Mouse (Mus musculus) kidney, postnatal 4 days (tissue): ENCODE results near the gene Maml2.
A peak's percentile ranks its signal among the peaks of the same experiment; 100 is the strongest.
"Not testable (repeated sequence)": the region's sequence is repeated elsewhere in the genome, so short reads cannot be mapped to it uniquely, and the experiment has no call there.

Experiments used
- DNase-seq, 2 experiments: peaks; one replicate each; pipeline ENCODE4 v3.0.0; 2021; ENCODE audit warnings: mixed read lengths in 2 of 2

Gene Maml2

DNA sequence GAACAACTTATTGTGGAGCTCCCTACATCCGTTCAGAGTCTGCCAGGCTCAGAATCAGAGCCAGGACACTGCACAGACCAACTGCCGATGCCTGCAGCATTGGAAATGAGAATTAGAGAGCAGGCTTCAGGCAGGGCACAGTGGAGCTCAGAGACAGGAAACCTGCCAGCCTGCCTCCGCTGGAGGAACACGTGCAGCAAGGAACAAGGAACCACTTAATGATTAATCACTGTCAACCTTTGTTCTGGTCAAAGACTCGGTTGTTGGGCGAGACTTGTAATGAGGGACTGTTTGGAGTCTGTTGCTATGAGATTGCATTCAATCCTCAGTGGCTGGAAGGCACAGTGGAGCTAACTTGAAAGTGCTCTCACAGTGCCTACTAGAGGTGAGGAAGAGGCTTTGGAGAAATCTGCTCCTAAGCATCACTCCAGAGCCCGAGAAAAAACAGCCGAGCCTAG lies 383.9 kb downstream of the Maml2 start:
- peak; percentile 60 to 76 for DNase-seq

DNA sequence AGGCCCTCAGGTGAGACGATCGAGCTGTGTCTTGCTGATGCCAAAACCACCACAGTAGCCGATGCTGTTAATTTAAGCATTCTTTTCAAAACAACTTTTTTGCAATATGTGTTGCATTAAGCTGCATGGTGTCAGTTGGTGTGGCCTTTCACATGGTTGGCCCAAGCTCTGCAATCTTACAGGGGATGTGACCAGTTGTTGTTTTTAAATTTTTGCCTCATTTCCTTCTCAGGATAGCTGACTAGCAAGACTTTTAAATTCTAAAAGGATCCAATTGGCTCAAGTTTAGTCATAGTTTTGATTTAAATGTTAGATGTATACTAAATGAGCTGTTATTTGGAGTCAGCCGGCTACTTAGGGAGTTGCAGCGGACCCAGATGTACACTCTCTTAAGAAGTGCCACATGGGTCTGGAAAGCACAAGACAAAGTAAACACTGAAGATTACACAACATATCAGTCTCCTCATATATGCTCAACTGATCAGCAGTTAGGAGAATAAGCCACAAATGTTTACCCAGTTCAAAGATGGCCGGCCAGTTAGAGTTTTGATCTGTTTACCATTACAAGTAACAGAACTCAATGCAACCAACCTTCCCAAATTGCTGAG lies 386.7 kb downstream of the Maml2 start:
- DNase-seq, result no peak

DNA sequence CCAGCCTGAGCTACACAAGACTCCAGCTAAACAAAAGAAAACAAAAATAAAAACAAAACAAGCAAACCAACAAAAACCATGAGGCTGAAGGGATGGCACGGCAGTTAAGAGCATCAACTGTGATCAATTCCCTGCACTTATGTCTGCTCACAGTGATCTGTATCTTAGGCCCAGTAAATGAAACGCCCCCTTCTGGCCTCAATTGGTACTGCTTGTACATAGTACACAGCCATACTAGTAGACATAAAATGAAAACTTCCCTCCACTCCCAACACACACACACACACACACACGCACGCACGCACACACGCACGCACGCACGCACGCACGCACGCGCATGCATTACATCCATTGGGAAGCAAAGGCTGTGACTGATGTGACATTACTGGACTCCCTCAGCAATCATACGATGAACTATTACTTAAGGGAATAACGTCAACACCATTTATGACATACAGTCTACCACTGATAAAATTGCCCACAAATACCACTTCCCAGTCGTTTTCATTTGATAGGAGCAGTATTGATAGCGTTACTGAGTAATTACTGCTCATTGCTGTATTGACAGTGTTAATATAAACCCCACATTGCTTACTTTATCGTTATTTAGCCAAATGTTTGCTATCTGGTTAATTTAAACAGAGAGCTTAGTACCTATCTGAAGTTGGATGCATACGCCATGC lies 389.4 kb downstream of the Maml2 start:
- DNase-seq, result peak; percentile 22 to 24

DNA sequence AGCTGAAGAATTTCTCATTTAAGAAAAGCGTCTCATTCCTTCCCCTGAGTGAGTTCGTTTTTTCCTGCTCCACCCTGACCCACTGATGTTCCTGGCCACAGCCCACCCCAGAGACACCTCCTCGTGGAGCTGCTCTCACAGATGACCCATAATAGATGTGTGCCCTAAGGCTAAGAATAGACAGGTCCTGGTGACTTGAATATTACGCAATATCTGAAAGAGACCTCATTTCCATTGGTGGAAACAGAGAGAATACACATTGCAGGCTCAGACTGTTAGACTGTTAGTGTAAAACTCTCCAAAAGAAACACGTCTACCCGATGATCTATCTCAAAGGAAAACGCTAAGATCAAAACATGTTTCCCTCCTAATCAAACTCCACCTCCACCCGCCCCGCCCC lies 391.2 kb downstream of the Maml2 start:
- no peak for DNase-seq

DNA sequence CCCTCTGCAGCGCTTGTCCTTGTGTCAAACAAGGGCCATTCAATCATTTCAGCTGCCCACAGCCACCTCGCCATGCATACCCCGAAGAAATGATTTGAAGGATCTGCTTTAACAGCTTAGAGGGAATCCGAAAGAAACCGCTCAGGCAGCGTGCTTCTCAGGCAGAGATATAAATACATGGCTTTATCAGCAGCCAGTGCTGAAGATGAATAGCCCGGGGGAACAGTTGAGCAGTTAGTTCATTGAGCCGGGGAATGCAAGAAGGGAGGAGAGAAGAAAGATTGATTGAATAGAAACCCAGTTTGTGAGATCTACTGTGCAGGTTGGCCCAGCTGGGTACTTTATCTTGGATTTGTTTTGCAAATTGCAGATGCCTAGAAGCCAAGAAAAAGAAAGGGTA lies 392.6 kb downstream of the Maml2 start:
- no peak for DNase-seq

DNA sequence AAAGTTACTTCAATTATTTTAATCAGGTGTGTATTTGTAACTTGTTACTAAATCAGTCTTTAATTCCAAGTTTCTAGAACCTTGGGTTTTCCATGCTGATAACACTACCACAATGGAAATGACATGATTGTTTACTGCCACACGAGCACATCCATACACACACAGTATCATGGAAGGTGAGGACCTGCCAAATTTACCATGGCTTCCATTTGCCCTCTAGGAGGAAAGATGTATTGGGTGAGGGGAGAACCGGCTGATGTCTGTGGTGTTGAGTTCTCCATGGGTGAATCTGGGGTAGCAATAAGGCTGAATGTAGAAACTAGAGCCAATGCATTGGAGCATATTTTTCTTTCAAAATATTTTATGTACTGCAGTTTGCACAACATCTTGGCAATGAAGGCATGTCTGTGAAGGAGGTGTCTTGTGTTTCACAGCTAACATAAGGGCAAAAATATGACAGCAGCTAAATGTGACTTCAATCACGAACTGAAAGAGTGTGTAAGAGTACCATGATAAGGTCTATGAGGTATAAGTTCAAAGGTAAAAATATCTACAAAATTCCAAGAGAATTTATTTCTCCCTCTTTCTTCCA lies 396.0 kb downstream of the Maml2 start:
- no peak for DNase-seq

DNA sequence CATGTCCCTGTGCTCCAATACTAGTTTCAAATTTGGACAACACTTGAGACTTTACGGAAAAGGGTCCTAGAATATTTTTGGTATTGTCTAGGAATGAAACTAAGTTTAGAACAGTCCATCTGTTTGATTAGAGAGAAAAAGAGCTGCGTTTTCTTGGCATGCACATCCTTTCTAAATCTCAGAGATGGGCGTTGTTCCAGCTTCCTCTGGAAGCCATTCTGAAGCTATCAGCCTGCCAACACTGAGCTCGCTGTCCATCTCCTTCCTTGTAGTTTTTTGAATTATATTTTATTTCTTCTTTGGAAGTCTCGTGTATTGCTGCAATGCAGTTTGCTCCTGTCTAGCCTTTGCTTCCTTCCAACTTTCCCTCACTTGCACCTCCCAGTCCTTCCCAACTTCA lies 396.5 kb downstream of the Maml2 start:
- peak; percentile 37 to 56 for DNase-seq

DNA sequence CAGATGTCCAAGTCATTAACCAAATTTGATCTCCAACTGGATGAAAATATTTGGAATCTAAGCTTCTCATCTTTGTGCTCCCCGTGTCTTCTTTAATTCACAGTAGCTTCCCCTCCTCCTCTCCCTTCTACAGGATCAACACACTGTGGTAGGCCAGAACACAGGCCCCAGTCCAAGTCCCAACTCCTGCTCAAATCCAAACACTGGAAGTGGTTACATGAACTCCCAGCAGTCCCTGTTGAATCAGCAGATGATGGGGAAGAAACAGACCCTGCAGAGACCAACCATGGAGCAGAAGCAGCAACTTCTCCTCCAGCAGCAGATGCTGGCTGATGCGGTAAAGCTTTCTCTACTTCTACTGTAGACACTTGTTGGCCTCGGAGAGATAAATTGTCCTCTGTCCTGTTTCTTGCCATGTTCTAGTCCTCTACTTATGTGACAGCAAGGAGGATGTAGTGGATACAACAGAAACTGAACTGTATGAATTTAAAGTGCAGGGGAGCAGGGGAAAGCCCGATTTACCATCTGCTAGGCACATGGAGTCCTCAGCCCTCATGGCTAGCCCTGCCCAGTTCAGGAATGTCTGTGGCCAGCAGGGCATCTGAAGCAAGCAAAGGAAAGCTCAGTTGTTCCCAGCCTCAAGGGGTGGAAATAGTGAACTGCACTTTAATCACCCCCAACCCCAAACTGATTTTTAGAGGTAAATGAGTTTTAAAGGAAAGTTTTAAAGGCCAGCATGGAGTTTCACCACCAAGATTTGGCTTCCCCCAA lies 399.5 kb downstream of the Maml2 start:
- no peak for DNase-seq

DNA sequence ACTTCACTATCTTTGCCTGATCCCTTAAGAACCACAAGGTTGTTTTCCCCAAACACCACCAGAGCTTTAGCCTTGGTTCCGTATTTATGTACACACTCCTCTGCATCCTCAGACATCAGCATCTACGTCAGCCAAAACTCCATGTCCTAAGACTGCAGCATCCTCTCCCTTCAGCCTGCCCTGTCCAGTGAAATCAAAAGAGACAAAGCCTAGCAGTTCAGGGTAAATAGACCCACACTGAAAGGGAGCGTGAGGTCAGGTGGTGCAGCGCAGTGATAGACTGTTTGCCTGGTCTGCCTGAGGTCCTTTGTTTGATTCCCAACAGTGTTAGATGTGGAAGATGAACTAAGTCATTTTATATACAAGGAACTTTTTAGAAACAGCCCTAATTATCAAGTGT lies 400.1 kb downstream of the Maml2 start:
- no peak for DNase-seq

DNA sequence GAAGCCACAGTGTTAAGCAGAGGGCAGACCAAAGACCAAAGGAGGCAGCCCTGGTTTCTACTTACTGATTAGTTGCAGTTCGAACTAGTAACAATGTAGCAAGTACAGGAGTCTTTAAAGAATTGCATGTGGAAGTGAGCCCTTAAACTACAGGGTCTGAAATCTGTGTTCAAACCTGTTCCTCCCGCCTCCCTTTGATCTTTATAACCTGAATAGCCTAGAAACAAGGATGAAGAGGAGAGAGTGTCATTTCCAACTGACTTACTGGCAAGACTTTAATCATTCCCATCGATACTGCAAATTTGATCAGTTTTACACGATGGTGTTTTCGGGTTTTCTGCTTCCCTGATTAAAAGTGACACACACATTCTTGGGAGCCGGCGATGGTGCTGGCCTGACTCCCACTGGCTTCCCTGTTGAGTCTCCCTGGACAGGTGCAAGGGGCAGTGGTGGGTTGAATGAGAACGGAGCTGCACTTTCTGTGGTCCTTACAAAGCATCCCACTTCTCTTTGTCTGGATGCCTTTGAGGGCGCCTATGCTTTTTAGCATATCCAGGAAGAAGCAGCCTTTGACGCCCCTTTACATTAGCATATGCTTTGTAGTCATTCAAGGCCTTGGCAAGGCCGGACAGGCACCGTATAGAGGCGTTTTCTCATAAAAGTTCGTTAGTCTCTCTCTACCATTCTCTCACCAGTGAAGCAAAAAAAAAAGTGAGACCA lies 401.5 kb downstream of the Maml2 start:
- DNase-seq, result no peak

DNA sequence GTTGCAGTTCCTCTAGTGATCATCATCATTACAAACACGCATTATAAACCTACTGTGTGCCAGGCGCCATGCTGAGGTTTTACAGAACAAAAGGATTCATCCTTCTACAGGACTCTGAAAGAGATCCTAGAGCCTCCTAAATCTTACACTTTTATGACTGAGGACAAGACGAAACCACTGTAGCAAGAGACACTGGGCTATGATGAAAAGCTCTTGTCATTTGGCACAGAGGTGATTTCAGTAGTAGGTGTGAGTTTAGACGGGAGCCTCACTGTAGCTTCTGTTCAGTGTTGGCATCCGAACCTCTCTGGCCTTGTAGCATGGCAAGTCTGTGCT lies 402.0 kb downstream of the Maml2 start:
- no peak for DNase-seq

DNA sequence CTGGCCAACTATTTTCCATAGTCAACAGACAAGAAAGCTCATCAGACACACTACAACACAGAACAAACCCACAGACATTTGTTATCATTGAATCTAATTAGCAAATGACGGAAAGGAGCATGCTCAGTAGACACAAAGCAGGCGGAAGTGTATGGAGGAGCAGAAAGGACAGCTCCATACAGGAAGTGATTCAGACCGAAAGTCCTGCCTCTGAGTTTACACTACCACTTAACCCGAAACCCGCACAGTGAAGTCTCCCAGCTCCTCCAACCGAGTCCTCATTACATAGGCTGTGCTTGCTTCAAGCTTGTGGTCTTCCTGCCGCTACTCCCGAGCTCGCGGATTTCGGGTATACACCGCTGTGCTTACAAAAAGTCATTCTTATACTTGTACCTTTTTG lies 404.0 kb downstream of the Maml2 start:
- no peak for DNase-seq

DNA sequence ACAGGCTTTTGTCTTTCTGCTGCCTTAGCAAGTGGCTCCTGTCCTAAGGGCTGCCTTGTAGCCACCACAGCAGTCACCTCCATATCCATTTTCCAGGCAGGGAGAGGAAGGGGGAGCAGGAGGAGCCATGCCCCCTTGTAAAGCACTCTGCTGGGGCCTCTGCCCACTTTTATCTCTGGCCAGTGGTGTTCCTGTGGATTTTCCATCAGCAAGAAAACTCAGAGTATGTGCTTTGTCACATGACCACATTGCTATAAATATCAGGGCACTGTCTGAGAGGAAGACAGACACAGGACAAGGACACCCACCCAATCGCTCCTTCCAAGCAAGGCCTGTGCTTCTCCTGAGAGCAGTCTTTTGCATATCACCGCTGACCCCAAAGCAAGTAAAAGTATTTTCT lies 405.3 kb downstream of the Maml2 start:
- DNase-seq, result no peak

DNA sequence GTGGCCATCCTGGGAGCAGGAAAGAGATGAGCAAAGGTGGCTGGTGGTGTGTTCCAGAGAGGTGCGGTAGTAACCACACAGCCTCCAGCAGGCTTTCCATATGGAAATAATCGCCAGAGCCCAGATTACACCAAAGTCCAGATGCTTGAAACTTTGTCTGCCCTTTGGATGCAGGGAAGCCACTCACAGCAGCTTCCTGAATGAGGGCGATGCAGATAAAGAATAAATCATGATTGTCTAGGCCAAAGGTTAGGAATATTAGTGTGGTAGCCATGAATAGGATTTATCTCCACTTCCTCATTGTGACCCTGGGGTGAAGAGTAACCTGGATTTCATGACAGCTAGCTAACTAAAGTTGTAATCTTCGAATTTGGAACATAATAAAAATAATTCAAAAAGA lies 407.2 kb downstream of the Maml2 start:
- DNase-seq, result no peak

DNA sequence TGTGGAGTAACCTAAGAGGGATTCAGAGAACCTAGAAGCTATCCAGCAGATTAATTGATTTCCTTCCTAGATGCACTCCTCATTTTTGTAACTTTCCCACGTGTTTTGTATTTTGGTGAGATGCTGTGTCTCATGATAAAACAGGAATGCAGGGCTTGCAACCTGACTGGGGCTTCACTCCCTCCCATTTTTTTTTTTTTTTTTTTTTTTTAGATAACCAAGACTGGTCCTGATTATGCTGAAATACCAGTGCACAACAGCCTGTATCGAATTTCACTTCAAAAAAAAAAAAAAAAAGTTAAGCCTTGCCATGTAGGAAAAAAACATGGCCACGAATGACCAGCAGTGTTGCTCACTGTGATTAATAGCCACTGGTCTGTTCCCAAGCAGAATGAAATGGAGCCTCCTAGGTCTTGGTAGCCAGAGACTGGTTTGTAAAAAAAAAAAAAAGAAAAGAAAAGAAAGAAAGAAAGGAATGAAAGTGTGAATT lies 409.4 kb downstream of the Maml2 start:
- no peak for DNase-seq

DNA sequence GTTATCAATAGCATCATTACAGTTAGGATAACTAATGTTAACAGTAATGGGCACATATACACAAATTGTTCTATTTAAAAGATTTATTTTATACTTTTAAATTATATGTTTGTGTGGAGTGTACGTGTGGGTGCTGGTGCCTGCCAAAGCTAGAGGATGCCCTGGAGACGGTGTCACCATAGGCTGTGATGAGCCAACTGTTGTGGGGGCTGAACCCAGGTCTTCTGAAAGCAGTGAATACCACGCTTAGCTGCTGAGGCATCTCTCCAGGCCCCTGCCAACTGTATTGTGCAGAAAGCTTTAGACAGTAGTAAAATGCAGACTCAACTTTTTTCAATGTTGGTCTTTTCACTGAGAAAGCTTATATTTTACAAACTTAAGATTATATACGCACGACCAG lies 411.7 kb downstream of the Maml2 start:
- no peak for DNase-seq

DNA sequence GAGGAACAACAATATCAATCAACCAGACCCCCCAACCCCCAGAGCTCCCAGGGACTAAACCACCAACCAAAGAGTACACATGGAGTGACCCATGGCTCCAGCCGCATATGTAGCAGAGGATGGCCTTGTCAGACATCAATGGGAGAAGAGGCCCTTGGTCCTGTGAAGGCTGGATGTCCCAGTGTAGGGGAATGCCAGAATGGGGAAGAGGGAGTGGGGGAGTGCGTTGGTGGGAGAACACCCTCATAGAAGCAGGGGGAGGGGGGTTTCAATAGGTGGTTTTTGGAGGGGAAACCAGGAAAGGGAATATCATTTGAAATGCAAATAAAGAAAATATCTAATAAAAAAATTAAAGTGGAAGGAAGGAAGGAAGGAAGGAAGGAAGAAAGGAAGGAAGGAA lies 418.1 kb downstream of the Maml2 start:
- DNase-seq, result not testable (repeated sequence)

DNA sequence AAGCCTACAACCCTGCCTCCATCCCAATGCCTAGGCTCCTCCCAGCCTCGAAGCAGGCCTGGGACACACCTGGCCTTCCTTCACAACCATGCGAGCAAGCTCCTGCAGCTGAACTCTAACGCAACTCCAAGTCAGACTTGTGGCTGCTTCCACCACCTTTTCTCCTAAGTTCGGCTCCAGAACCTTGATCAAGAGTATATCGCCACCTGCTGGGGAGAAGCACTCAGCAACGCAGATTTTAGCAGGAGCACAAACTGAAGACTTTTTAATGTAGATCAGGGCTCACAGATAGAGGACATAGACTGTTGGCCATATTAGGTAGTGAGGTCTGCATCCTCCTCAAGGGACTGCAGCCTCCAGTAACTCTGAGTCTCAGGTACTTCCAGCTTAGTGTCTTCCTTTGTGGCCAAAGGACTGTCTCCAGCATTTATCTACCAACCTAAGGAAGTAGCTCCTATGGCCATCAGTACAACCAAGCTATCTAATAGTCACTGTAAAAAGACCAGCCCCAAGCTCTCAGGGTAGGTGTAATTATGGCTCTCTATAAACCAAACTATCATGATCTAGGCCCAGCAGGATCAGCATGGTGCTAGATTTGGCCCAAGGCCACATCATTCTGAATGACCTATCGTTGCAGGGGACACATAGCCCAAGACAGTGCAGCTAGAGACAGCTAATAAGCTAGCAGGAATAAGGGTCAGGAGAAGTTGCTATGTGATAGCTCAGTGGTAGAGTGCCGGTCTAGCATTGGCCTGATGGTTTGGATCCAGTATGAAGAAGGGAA lies 418.8 kb downstream of the Maml2 start:
- DNase-seq, result peak; percentile 87 to 89

DNA sequence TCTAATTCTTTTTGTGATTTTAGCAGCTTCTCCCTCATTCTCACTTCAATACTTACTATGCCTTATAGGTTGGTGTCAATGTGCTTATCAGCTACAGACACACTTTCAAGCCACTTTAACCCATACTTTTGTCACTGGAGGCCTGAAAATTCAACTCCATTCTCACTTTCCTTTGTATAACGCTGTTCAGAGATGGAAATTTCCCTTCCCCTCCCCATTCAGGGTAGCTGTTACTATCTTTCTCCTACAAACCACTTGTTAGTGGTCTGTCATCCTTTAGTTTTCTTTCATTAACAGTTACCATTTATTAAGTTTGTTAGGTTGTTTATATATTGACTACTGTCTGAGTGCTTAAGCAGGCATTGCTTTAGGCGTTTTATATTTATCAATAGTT lies 450.6 kb downstream of the Maml2 start, which contains the start of gene Mtmr2:
Gene Mtmr2 (plus strand): TSS at position 7 of the 394 bp plus-strand sequence.
- no peak for DNase-seq

DNA sequence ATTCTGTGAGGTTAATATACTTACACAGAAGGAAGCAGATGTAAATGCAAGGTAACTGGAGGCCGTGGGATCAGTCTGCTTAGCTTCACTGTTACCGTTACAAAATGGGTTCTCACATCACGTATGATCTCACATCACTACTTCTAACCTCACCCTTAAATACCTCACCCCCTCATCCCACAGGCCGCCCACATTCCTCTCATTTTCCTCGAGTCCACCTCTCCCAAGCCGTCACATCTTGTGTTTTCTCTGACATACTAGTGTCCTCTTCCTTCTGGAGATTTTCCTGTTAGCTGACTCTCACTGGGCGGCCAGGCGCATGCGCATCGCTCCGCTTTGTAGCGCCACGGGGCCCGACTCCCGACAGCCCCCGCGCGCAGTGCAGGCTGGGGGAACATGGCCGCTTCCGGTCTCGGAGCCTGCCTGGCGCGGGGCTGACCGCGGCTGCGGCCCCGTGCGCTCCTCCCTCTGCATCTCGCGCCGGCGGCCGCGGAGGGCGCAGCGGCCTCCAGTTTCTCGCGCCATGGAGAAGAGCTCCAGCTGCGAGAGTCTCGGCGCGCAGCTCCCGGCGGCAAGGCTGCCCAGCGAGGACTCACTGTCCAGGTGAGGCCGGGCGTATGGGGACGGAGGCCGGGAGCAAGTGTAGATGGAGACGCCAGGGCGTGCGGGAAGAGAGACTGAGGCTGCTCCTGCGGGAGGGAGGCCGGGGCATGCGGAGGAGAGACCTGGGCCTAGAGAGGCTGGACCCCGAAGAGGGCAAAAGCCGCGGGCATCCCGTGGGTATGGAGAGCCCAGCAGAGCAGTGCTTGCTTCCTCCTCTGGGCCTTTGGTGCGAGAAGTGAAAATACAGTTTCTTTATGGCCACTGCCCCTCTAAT lies 451.3 kb downstream of the Maml2 start:
- peak; percentile 97 to 98 for DNase-seq

DNA sequence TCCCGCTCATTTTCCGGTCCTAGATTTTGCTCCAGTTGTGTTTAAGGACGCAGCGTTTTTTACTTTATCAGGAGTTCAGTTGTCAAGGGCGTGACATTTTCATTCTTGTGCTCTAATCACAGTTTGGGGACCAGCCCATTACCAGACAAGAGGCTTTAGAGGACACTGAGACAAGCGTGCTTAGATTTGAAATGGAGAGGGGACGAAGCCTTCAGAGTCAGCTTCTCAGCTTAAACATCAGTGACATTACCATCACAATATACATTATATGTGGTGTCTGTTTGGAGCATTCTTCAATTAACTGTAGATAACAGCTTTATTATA lies 451.9 kb downstream of the Maml2 start:
- no peak for DNase-seq
